Mouse (Mus musculus): ENCODE results near the gene Mbnl2.

Mbnl2 gene

GRCm38 (mm10) chr14:120374786-120375185 lies 99.3 kb downstream of the Mbnl2 start:
- intact Hi-C loops (cut with DNase I) = no loop called here

DNA sequence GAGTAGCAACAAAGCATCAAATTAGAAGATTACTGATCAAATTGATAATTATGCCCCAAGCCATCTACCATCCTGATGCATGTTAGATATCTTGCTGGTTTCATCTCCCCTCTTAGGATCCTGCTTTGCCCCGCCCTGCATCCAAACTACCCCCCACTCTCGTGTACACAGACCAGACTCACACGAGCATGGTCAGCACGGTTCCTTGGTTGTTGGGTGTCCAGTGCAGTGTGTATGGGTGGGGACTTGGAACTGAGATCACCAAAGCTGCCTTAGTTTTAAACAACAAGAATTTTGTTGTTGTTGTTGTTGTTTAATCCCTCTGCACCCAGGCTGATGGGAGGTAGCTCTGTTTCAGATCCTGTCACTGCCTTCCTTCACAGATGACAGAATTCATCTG lies 101.7 kb downstream of the Mbnl2 start:
- intact Hi-C loops (cut with DNase I) = no loop called here

- intact Hi-C loops (cut with DNase I) = no loop called here
Observed at GRCm38 (mm10) chr14:120378002-120378401, 102.5 kb downstream of the Mbnl2 start.

DNA sequence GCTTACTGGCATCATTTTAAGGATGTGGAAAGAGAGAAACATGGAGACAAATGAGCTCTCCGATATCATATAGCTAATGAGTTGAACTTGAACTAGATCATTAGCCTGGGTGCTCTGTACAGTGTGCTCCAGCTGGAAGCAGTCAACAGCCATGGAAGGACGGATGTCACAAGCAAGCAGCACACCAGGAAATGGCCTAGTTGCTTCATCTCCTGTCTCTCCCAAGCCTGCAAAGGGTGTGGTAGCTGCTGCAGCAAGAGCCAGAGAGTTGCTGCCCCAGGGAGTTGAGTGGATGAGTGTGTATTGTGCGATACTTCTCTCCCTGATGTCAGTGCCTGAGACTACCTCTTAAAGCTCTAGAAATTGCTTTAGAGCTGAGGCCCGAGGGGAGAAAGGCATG lies 104.2 kb downstream of the Mbnl2 start:
- intact Hi-C loops (cut with DNase I) = no loop called here

GRCm38 (mm10) chr14:120381378-120382134 lies 106.1 kb downstream of the Mbnl2 start:
- intact Hi-C loops (cut with DNase I) = no loop called here

DNA sequence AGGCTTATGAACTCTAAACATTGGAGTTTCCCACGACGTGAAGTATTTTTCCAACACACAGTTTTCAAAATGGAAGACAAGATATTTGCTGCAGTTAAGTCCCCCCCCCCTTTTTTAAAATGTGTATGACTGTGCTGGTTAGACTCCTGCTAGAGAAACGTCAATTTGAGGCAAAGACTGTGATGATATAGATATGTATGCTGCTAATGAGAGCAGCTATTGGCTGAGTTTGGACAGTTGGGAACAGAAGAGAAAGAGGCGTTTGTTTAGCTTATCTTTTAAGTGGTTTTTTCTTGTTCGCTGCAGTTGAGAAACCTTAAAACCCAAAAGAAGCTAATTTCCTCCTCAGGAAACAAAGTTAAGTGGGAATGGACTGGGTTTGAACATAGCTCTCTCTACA lies 106.7 kb downstream of the Mbnl2 start:
- intact Hi-C loops (cut with DNase I) = no loop called here

DNA sequence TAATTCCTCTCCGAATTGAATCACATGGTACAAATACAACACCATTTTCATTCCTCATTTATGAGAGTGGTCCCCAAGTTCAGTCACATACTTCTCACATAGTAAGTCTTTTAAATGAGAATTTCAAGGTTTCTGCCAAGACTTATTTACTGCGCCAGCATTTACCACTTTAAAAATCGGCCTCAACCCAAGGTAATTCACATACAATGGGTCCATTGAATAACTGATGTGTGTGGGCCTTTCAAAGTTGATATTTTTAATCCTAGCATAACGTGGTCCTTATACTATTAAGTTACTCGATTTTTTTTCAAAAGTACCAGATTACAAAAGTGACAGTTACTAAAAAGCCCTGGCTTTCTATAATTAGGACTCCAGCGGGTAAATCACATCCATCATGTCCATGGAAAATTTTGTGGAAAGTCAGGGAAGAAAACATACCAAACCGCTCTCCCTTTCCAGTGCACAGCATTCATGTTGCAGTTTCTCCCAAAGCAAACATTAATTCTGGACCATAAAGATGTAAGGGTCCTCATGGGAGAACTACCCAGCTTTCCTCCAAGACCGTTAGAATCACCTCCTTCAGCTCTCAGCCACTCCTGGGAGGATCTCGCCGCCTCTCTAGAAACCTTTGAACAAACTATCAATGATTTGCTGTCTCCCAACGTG lies 107.8 kb downstream of the Mbnl2 start:
- intact Hi-C loops (cut with DNase I) = no loop called here

DNA sequence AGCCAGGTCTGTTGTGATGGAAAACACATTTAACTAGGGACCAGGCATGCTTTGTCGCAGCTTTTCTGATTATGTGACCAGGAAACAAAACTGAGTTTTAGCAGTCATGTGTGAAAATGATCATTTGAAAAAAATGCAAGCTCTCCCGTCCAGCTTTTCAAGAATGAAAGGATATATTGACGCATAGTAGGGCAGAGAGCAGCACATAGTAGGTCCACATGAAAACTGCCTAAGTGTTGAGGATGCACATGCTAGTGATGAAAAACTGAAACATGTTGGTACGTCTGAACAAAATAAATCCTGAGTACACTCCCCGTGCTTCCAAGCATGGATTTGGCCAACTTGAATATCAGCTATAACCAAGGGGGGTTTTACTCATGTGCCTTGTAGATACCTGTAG lies 109.1 kb downstream of the Mbnl2 start:
- intact Hi-C loops (cut with DNase I) = loop anchor here (5.0 kb wide), 2 partner anchors 32 to 107 kb away; partner anchors contain the start of gene Mbnl2

GRCm38 (mm10) chr14:120387293-120387692 lies 111.8 kb downstream of the Mbnl2 start:
- intact Hi-C loops (cut with DNase I) = loop anchor here (5.0 kb wide), 2 partner anchors 35 to 110 kb away; partner anchors contain the start of gene Mbnl2

DNA sequence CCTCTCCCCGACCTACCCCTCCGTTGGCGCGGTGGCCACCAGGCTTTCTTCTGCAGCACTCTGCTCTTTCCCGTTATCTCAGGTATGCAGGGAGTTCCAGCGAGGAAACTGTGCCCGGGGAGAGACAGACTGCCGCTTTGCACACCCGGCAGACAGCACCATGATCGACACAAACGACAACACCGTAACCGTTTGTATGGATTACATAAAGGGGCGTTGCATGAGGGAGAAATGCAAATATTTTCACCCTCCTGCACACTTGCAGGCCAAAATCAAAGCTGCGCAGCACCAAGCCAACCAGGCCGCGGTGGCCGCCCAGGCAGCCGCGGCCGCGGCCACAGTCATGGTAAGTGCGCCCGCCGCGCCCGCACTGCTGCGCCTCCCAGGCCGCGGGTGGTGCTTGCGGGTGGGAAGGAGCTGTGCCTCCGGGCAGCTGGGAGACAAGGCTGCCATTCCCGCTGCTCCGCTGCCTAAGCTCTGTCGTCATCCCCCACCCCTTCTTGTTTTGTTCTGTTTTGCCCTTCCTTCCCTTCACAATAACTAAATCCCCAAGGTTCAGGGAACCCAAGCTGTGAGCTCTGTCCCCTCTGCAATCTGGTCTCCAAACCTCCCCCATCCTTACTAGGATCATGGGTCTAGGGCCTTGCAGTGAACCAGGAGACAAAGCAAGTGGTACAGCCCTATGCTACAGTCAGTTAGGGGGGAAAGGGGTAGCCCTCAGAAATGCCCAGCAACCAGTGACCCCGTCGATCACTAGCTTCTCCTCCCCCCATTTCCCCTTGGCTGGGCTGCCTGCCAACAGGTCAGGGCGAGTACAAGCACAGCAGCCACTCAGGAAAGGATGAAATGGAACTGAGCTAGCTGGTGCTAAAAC lies 113.6 kb downstream of the Mbnl2 start:
- intact Hi-C loops (cut with DNase I) = loop anchor here (5.0 kb wide), 2 partner anchors 37 to 112 kb away; partner anchors contain the start of gene Mbnl2

GRCm38 (mm10) chr14:120390231-120390944 lies 114.9 kb downstream of the Mbnl2 start:
- intact Hi-C loops (cut with DNase I) = no loop called here

- intact Hi-C loops (cut with DNase I) = no loop called here
Observed at GRCm38 (mm10) chr14:120391701-120392100, 116.2 kb downstream of the Mbnl2 start.

DNA sequence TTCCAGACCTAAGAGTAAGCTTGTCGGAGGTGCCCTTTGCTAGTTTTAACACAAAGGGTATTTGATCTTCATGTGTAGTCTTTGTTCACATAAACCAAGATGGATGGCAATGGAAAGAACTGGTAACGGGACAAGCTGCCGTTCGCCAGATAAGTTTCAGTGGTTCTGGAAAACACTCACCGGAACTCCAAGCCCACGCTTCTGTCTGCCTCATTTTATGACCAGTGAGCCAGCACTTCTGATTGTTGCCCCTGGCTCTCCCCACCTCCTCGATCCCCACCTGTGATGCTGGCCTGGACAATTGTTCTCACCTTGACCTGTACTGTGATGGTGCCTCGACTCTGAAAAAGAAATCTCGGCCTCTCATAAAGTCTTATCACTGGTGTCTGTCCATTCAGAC lies 117.0 kb downstream of the Mbnl2 start:
- intact Hi-C loops (cut with DNase I) = no loop called here

DNA sequence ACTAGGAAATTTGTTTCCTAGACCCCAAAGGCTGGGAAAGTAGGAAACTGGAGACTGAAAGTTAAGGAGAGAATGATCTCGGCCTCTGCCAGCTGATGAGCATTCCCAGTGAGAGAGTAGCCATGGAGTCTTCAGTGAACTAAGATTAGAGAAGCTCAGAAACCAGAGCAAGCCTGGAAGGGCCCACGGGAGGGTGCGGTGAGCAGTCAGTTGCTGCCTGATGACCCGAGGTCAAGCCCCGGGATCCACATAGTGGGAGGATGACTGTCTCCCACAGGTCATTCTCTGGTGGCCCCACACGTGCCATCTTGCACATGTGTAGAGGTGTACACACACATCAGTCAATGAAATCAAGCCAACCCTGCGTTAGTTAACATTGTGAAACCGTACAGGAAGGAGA lies 118.0 kb downstream of the Mbnl2 start:
- intact Hi-C loops (cut with DNase I) = no loop called here

DNA sequence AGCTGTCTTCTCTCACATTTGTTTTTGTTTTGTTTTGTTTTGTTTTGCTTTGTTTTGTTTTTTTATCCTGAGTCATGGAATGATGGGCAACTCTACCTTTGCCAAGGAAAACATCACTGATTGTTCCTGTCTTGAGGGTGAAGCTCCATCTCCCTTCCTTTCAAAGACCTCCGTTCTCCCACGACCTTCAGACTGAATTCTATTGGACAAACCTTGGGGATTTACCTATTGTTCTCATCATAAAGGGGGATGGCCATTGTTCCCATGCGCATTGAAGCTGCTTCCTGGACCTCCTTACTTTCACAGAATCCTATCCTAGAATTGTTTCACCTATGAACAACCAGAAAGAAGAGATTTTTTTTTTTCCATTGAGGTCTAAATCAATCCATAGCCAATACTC lies 118.7 kb downstream of the Mbnl2 start:
- intact Hi-C loops (cut with DNase I) = no loop called here

DNA sequence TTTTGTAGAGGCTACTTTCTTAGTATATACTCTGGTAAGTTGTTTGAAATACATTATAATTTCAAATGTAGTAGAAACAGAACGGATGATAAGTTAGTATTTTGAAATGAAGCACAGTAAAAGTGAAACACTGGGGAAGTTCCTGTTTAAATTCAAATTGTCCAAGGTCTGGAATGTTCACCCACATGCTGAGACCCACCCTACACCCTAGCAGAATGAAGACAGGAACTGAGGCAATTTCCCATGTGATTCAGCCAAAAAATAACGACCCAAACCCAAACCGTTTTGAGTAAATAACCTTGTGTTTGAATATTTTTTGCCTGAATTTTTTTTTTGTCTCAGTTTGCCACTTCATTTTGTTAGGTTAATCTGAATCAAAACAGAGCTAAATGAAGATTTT lies 119.4 kb downstream of the Mbnl2 start:
- intact Hi-C loops (cut with DNase I) = no loop called here

DNA sequence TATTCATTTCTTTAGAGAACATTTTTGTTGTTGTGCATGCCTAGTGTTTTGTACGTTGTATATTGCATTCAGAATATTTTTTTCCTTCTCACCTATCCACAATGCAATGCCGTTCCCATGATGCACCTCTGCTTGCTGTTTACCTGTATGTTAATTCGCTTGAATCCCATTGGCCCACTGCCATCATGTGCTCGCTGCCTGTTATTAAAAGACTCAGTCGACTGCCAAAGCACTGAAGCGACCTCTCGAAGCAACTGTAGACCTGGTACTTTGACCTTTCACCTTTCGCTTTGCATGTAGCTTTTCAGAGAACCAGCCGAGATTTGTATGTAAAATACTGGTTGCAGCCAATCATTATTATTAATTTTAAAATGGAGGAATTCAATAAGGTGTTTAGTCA lies 120.0 kb downstream of the Mbnl2 start:
- intact Hi-C loops (cut with DNase I) = no loop called here

- intact Hi-C loops (cut with DNase I) = loop anchor here (2.0 kb wide), 2 partner anchors 133 to 261 kb away; no protein-coding TSS in a partner anchor
Observed at GRCm38 (mm10) chr14:120397871-120398647, 122.6 kb downstream of the Mbnl2 start.

DNA sequence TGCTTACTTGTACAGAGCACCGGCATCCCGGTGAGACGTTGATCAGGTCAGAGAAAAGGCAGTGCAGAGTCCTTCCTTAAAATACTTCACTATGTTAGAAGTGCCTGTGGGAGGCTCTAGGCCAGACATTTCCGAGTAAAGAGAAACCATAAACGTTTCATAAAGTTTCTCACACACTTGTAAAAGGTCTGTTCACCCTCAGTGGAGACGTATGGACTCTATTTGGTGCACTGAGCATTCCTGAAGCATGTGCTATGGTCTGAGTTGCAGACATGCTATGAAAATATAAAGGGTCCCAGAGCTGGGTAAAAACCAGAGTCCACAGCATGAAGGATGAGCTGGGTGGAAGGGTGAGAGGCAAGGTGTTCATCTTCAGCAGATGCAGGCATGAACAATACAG lies 124.1 kb downstream of the Mbnl2 start:
- intact Hi-C loops (cut with DNase I) = loop anchor here (2.0 to 5.0 kb wide), 3 partner anchors 135 to 322 kb away; no protein-coding TSS in a partner anchor

DNA sequence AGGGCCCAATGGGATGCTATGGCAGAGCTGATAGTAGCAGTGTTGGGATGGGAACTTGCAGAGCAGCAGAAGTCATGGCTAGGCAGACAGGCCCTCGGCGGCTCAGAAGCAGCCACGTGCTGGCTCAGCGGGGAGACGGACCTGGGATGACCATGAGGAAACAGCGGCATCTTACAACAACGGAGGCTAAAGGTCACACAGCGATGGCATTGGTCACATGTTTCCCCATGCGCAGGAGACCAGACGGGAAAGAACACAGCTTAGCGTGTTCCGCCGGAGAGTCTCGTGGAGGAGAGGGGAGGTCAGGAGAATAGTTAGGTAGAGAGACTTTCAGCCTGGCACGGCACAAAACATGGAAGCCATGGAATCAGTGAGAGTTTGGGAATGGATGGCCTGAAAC lies 125.7 kb downstream of the Mbnl2 start:
- intact Hi-C loops (cut with DNase I) = loop anchor here (5.0 kb wide), 1 partner anchor 324 kb away; no protein-coding TSS in a partner anchor

All from adrenal gland (tissue).